Mouse (Mus musculus) liver, embryonic 11.5 days (tissue): ENCODE measurements around the gene Usp18. TPM values are rescaled to one million over a fixed set of nuclear protein-coding genes. Genes with fewer than 3 reads are reported as not detected.

Source experiments
- ATAC-seq: fragments of 200-750 bp; cut with Nextera tagmentation; replicated peaks from 2 replicates; pipeline ENCODE4 v1.8.0; 2017; ENCODE audit warnings: moderate number of reproducible peaks, mild to moderate bottlenecking, moderate TSS enrichment, moderate library complexity; ENCODE audit not compliant: low FRiP score
- DNase-seq: peaks from one replicate; pipeline ENCODE4 v3.0.0-alpha.2; 2017; ENCODE audit warnings: low spot score
- H3K27ac ChIP-seq: fragments of 300-500 bp; sonication (generic); 2 replicates; pipeline ENCODE4 v1.5.1; 2014; ENCODE audit warnings: mild to moderate bottlenecking, low read depth, low read length, control low read depth
- H3K27me3 ChIP-seq: fragments of 300-500 bp; sonication (generic); replicated peaks from 2 replicates; pipeline ENCODE4 v1.6.1; 2014; ENCODE audit warnings: low read length, mixed read lengths; ENCODE audit not compliant: control insufficient read depth, insufficient read depth
- H3K36me3 ChIP-seq: fragments of 300-500 bp; sonication (generic); 2 replicates; pipeline ENCODE4 v1.6.1; 2014; ENCODE audit warnings: mild to moderate bottlenecking, low read length, moderate library complexity, mixed read lengths; ENCODE audit not compliant: control insufficient read depth, insufficient read depth
- H3K4me1 ChIP-seq: fragments of 300-500 bp; sonication (generic); replicated peaks from 2 replicates; pipeline ENCODE4 v1.6.1; 2014; ENCODE audit warnings: low read length, mixed read lengths; ENCODE audit not compliant: control insufficient read depth, insufficient read depth
- H3K4me2 ChIP-seq: fragments of 300-500 bp; sonication (generic); 2 replicates; pipeline ENCODE4 v1.6.1; 2014; ENCODE audit warnings: mild to moderate bottlenecking, control low read depth, moderate library complexity
- H3K4me3 ChIP-seq: fragments of 300-500 bp; sonication (generic); 2 replicates; pipeline ENCODE4 v1.5.1; 2014; ENCODE audit warnings: low read depth, low read length, control low read depth
- H3K9ac ChIP-seq: fragments of 300-500 bp; sonication (generic); 2 replicates; pipeline ENCODE4 v1.6.1; 2014; ENCODE audit warnings: low read depth, low read length, control low read depth
- H3K9me3 ChIP-seq: fragments of 300-500 bp; sonication (generic); 2 replicates; pipeline ENCODE4 v1.6.1; 2016; ENCODE audit warnings: low read length, inconsistent platforms, mixed read lengths; ENCODE audit not compliant: control insufficient read depth
- WGBS: fragments of 180-500 bp; shearing (Covaris S2); extraction: QIAGEN DNeasy Blood & Tissue Kit; methylation state at CpG from one replicate; pipeline ENCODE4 v1.1.7; 2014; 5-methylcytosine and 5-hydroxymethylcytosine counted together
- polyA plus RNA-seq: library from polyadenylated mRNA; unstranded; fragments of >200 nt; fragmentation: Nextera tagmentation; extraction: Ambion mirVana; gene quantifications from 2 replicates; pipeline ENCODE4 v1.2.1, GENCODE M21; 2014

The Usp18 gene
- 3.6 and 5.5 TPM in 2 replicates for polyA plus RNA-seq

GRCm38 (mm10) chr6:121245127-121246036, at the start of gene Usp18:
Gene Usp18 (plus strand): TSS chr6:121245906.
- Histone ChIP-seq H3K4me3 (peak within 1 kb of the TSS; percentile 69), H3K9me3 (no peaks in the 10 kb centered on the region), H3K27me3 (no peaks in the 10 kb centered on the region; the same call in 1 of the 2 replicates), H3K36me3 (no peaks in the 10 kb centered on the region), H3K4me2 (peak within 1 kb of the TSS; percentile 64), H3K4me1 (peaks cover 9% of the 10 kb centered on the region; the same call in 1 of the 2 replicates), H3K27ac (peak within 1 kb of the TSS; percentile 40), H3K9ac (peak within 1 kb of the TSS; percentile 60)
- 4% methylated on average over 35 of the region's 35 CpGs for WGBS
- ATAC-seq (peak; percentile 90), DNase-seq (peak; percentile 88)

- Histone ChIP-seq H3K9me3 (no peaks in the 10 kb centered on the region), H3K36me3 (peaks cover 2% of the 10 kb centered on the region; the same call in 1 of the 2 replicates), H3K4me3 (no peak overlapping the region), H3K4me1 (no peaks in the 10 kb centered on the region; the same call in 1 of the 2 replicates), H3K4me2 (no peak overlapping the region), H3K27me3 (no peaks in the 10 kb centered on the region), H3K27ac (peak overlapping the region; percentile 56; the same call in 1 of the 2 replicates), H3K9ac (no peak overlapping the region)
- WGBS = 58% methylated on average over 9 of the region's 9 CpGs
- ATAC-seq = peak; percentile 47; the same call in 1 of the 2 replicates
- DNase-seq = no peak
These were observed 47.8 kb upstream of the Usp18 start for GRCm38 (mm10) chr6:121197807-121198365.

- Histone ChIP-seq H3K36me3 (peaks cover 2% of the 10 kb centered on the region; the same call in 1 of the 2 replicates), H3K4me2 (no peak overlapping the region), H3K27ac (no peak overlapping the region), H3K4me1 (no peaks in the 10 kb centered on the region), H3K27me3 (no peaks in the 10 kb centered on the region), H3K9ac (no peak overlapping the region), H3K9me3 (no peaks in the 10 kb centered on the region), H3K4me3 (no peak overlapping the region)
- DNase-seq (no peak), ATAC-seq (no peak)
- 88% methylated on average over 4 of the region's 4 CpGs for WGBS
These were observed 45.2 kb upstream of the Usp18 start for GRCm38 (mm10) chr6:121200458-121200857.

GRCm38 (mm10) chr6:121202026-121202425, 43.7 kb upstream of the Usp18 start:
- 82% methylated on average over 5 of the region's 5 CpGs for WGBS

GRCm38 (mm10) chr6:121206481-121206880, 39.2 kb upstream of the Usp18 start:
- Histone ChIP-seq H3K27me3 (peaks cover 16% of the 10 kb centered on the region), H3K9me3 (no peaks in the 10 kb centered on the region), H3K27ac (no peak overlapping the region), H3K4me2 (no peak overlapping the region), H3K4me1 (peaks cover 12% of the 10 kb centered on the region; the same call in 1 of the 2 replicates), H3K4me3 (no peak overlapping the region), H3K36me3 (no peaks in the 10 kb centered on the region), H3K9ac (no peak overlapping the region)
- DNase-seq (no peak), ATAC-seq (no peak)
- WGBS = 89% methylated on average over 5 of the region's 5 CpGs

More at GRCm38 (mm10) chr6:121202026-121202425, 43.7 kb upstream of the Usp18 start:
- peaks cover under 1% of the 10 kb centered on the region; the same call in 1 of the 2 replicates for H3K36me3 ChIP-seq
- no peak overlapping the region for H3K27ac ChIP-seq
- no peaks in the 10 kb centered on the region for H3K4me1 ChIP-seq
- H3K9ac ChIP-seq = no peak overlapping the region
- DNase-seq = no peak
- H3K27me3 ChIP-seq = no peaks in the 10 kb centered on the region
- H3K4me2 ChIP-seq = no peak overlapping the region
- H3K4me3 ChIP-seq = no peak overlapping the region
- ATAC-seq = no peak
- H3K9me3 ChIP-seq = no peaks in the 10 kb centered on the region

- no peak overlapping the region for H3K9ac ChIP-seq
- no peak for ATAC-seq
- 67% methylated on average over 2 of the region's 2 CpGs for WGBS
- no peak for DNase-seq
- peaks cover 17% of the 10 kb centered on the region; the same call in 1 of the 2 replicates for H3K4me1 ChIP-seq
- no peak overlapping the region for H3K27ac ChIP-seq
- no peaks in the 10 kb centered on the region for H3K36me3 ChIP-seq
- H3K27me3 ChIP-seq = peaks cover 20% of the 10 kb centered on the region
- H3K4me2 ChIP-seq = no peak overlapping the region
- no peak overlapping the region for H3K4me3 ChIP-seq
- no peaks in the 10 kb centered on the region for H3K9me3 ChIP-seq
These were observed 36.1 kb upstream of the Usp18 start for GRCm38 (mm10) chr6:121209584-121209983.

- ATAC-seq (peak; percentile 69), DNase-seq (peak; percentile 66)
- WGBS = 4% methylated on average over 30 of the region's 30 CpGs
- H3K27ac ChIP-seq = no peak within 1 kb of the TSS
- H3K9ac ChIP-seq = peak within 1 kb of the TSS; percentile 39
- H3K27me3 ChIP-seq = peaks cover 20% of the 10 kb centered on the region
- H3K36me3 ChIP-seq = no peaks in the 10 kb centered on the region
- peak within 1 kb of the TSS; percentile 73 for H3K4me2 ChIP-seq
- H3K4me1 ChIP-seq = peaks cover 20% of the 10 kb centered on the region; the same call in 1 of the 2 replicates
- H3K9me3 ChIP-seq = no peaks in the 10 kb centered on the region
- H3K4me3 ChIP-seq = peak within 1 kb of the TSS; percentile 43
These were observed 35.4 kb upstream of the Usp18 start, which contains the start of gene Tuba8 for GRCm38 (mm10) chr6:121210149-121210925. Gene Tuba8 (plus strand): TSS chr6:121210696.

- Histone ChIP-seq H3K4me2 (peak overlapping the region; percentile 73), H3K36me3 (no peaks in the 10 kb centered on the region), H3K27ac (no peak overlapping the region), H3K27me3 (peaks cover 20% of the 10 kb centered on the region), H3K9ac (peak overlapping the region; percentile 39), H3K9me3 (no peaks in the 10 kb centered on the region), H3K4me1 (peaks cover 20% of the 10 kb centered on the region; the same call in 1 of the 2 replicates), H3K4me3 (peak overlapping the region; percentile 43)
- ATAC-seq (no peak; the same call in 1 of the 2 replicates), DNase-seq (no peak)
- 1% methylated on average over 12 of the region's 12 CpGs for WGBS
These were observed 34.8 kb upstream of the Usp18 start for GRCm38 (mm10) chr6:121210926-121211289.
